Mouse (Mus musculus) liver, adult 2 months (tissue): Measurements from ENCODE around the gene Upb1. TPM values are rescaled to one million over a fixed set of nuclear protein-coding genes. Genes with fewer than 3 reads are reported as not detected.
"Not testable (repeated sequence)": the region's sequence is repeated elsewhere in the genome, so short reads cannot be mapped to it uniquely, and the experiment has no call there.

Experiments
- DNase-seq: peaks from one replicate; pipeline ENCODE4 v3.0.0-alpha.2; 2011; ENCODE audit warnings: low read depth, low spot score; ENCODE audit errors: extremely low read depth
- H3K27ac ChIP-seq: fragments of 200-500 bp; replicated peaks from 2 replicates; pipeline ENCODE4 v1.5.1; 2012; ENCODE audit warnings: low read depth, mild to moderate bottlenecking, control low read depth, inconsistent platforms, low read length; ENCODE audit not compliant: insufficient read depth
- H3K27me3 ChIP-seq: fragments of 200-500 bp; 2 replicates; pipeline ENCODE4 v1.6.1; 2012; ENCODE audit warnings: mild to moderate bottlenecking, moderate library complexity, low read length, inconsistent platforms; ENCODE audit not compliant: control insufficient read depth, insufficient read depth
- H3K36me3 ChIP-seq: fragments of 200-500 bp; 2 replicates; pipeline ENCODE4 v1.6.1; 2012; ENCODE audit warnings: low read length, inconsistent platforms; ENCODE audit not compliant: control insufficient read depth, insufficient read depth
- H3K4me1 ChIP-seq: fragments of 200-500 bp; 2 replicates; pipeline ENCODE4 v1.6.1; 2011; ENCODE audit warnings: low read length; ENCODE audit not compliant: control insufficient read depth, insufficient read depth
- H3K4me3 ChIP-seq: fragments of 200-500 bp; 2 replicates; pipeline ENCODE4 v1.5.1; 2011; ENCODE audit warnings: low read depth, mild to moderate bottlenecking, control low read depth, low read length, moderate library complexity; ENCODE audit not compliant: insufficient read depth
- H3K79me2 ChIP-seq: fragments of 200-500 bp; 2 replicates; pipeline ENCODE4 v1.6.1; 2012; ENCODE audit warnings: inconsistent platforms, mild to moderate bottlenecking, low read length, moderate library complexity; ENCODE audit not compliant: control insufficient read depth, insufficient read depth
- H3K9ac ChIP-seq: fragments of 200-500 bp; 2 replicates; pipeline ENCODE4 v1.6.1; 2012; ENCODE audit warnings: low read depth, mild to moderate bottlenecking, control low read depth, inconsistent platforms, low read length
- CTCF ChIP-seq: fragments of 200-500 bp; IDR thresholded peaks from 2 replicates; pipeline ENCODE4 v1.5.1; 2011; ENCODE audit warnings: low read depth, low read length, control low read depth
- POLR2A ChIP-seq: fragments of 200-500 bp; IDR thresholded peaks from 2 replicates; pipeline ENCODE4 v1.6.1; 2011; ENCODE audit warnings: low read length, control low read depth; ENCODE audit not compliant: insufficient read depth; ENCODE audit errors: extremely low read depth
- WGBS: fragments of 180-500 bp; shearing (Covaris S2); methylation state at CpG from one replicate; pipeline ENCODE4 v1.1.7; 2018; 5-methylcytosine and 5-hydroxymethylcytosine counted together
- polyA plus RNA-seq: library from polyadenylated mRNA; depleted of rRNA; stranded (reverse); fragments of >200 nt; gene quantifications from 2 replicates; pipeline ENCODE4 v1.2.3, GENCODE M21; 2012
- total RNA-seq: library from RNA; depleted of rRNA; stranded (reverse); fragments of >200 nt; gene quantifications from 2 replicates; pipeline ENCODE4 v1.2.3, GENCODE M21; 2014

The Upb1 gene
- total and polyA plus RNA-seq, 2 experiments: 125 to 220 TPM

DNA sequence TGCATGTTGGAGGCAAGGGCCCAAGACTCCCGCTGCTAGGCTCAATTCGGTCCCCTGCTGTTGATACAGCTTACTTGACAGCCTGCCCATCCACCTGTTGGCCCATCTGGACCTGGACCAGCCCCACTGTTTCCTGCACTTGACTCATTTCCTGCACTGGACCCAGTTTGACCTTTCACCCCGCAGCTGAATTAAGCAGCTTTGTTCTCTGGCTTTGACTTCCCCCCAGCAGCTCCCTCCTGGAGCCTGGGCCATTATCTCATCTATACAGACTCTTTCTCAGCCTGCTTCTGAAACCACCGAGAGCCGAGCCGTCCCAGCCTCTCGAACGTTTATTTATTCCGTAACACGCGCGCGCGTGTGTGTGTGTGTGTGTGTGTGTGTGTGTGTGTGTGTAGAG is 3.9 kb upstream of the Upb1 start:
- Histone ChIP-seq H3K27ac (no peak overlapping the region), H3K4me1 (no peaks in the 10 kb centered on the region), H3K79me2 (no peaks in the 10 kb centered on the region), H3K4me3 (no peak overlapping the region), H3K9ac (no peak overlapping the region), H3K36me3 (no peaks in the 10 kb centered on the region), H3K27me3 (no peaks in the 10 kb centered on the region)
- TF ChIP-seq POLR2A (no peak), CTCF (no peak)
- WGBS: 40% methylated on average over 14 of the region's 14 CpGs
- DNase-seq: no peak

DNA sequence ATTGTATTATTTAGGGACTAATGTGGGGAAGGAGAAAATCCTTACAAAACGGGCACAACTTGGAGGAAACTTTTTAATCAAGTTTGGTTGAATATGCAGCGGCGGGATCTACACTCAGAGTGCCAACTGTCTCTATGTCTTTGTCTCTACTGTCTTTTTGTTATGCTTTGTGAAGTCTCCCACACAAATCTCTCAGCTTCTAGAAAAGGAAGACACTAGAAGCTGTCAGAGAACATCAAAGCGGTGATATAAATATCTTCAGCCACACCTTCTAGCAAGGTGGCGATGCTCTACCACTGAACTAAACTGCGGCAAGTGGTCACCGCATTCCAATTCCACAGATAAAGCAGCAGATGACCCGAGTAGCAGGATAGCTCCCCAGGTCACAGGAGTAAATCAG is 5.0 kb downstream of the Upb1 start:
- 95% methylated on average over 8 of the region's 8 CpGs for WGBS
- H3K27me3 ChIP-seq: no peaks in the 10 kb centered on the region

DNA sequence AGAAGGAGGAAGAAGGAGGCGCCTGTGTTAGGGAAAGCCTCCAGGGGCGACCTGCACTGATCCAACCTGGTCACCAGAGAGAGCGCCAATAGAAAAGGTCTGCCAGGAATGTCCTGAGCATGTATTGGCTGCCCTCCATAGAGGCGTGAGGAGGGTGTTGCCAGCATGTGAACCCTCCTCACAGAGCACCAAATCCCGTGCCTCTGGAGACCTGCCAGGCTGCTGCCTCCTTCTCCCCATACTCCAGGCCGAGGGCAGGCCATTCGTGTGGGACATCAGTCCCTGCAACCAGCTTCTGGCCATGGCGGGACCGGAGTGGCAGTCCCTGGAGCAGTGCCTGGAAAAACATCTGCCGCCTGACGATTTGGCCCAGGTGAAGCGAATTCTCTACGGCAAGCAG is 5.8 kb downstream of the Upb1 start:
- Histone ChIP-seq H3K27me3 (no peaks in the 10 kb centered on the region), H3K4me1 (peaks cover 18% of the 10 kb centered on the region), H3K27ac (peak overlapping the region; percentile 78), H3K9ac (peak overlapping the region; percentile 73), H3K4me3 (peak overlapping the region; percentile 50), H3K36me3 (no peaks in the 10 kb centered on the region), H3K79me2 (no peaks in the 10 kb centered on the region; the same call in 1 of the 2 replicates)
- WGBS: 22% methylated on average over 13 of the region's 13 CpGs
- DNase-seq: peak; percentile 99
- TF ChIP-seq CTCF (peak; percentile 24; the same call in 1 of the 2 replicates), POLR2A (peak; percentile 85)

More for the DNA sequence above, 5.0 kb downstream of the Upb1 start:
- Histone ChIP-seq H3K4me1 (peaks cover 13% of the 10 kb centered on the region), H3K4me3 (no peak overlapping the region), H3K27ac (peak overlapping the region; percentile 76), H3K36me3 (no peaks in the 10 kb centered on the region), H3K79me2 (no peaks in the 10 kb centered on the region; the same call in 1 of the 2 replicates), H3K9ac (no peak overlapping the region)
- TF ChIP-seq POLR2A (no peak), CTCF (no peak)
- no peak for DNase-seq

DNA sequence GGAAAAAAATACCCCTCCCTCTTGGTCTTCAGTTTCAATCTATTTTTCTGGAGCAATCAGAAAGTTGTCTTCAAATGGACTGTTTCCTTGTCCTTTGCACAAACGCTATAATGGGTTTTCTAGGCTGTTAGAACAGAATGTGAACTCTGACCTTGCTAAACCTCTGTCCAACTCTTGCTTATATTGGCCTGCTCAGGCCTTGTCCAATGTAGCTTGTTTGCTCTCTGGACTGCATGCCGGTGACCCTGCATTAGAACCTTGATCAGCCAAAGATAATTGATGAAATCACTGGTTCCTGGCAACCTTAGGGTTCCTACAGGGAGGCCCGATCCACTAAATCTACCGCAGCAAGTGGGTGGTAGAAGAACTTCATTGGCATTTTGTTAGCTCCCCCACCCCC is 6.8 kb downstream of the Upb1 start:
- Histone ChIP-seq H3K9ac (peak overlapping the region; percentile 85), H3K36me3 (no peaks in the 10 kb centered on the region; the same call in 1 of the 2 replicates), H3K4me1 (peaks cover 19% of the 10 kb centered on the region), H3K27me3 (no peaks in the 10 kb centered on the region), H3K27ac (peak overlapping the region; percentile 93), H3K79me2 (peaks cover under 1% of the 10 kb centered on the region; the same call in 1 of the 2 replicates), H3K4me3 (peak overlapping the region; percentile 50)
- TF ChIP-seq POLR2A (no peak), CTCF (no peak)
- peak; percentile 99 for DNase-seq
- 19% methylated on average over 4 of the region's 4 CpGs for WGBS

DNA sequence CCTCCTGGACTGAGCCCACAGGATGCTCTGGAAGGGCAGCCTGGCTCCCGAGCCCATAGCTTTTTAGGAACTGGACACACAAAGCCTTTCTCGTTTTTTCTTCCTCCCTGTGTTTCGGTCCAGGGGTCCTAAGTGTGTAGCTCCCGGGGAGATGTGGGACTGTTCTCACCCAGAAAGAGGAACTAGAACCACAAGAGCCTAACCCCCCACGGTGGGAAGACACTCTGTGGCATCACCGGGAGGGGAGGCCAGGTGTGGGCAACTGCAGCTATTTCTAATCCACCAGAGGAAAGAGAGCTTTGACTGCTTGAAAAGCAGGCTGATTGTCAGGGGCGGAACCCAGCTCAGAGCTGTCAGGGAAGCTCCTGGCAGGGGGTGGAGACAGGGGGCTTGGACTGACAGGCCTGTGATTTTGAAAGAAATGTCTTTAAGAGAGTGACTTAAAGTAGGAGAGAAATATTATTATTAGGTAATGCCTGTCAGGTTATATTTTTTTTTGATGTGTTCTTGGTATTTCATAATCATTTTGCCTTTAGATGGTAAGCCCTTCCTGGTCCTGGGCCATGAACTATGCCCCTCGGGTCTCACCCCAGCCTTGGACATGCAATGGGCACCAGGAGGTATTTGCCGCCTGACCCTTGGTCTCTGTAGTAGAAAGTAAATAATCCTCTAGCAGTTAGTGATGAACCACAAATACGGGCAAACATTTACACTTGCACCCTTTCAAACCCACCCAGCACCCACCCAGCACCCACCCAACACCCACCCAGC is 10.6 kb downstream of the Upb1 start:
- Histone ChIP-seq H3K4me1 (peaks cover 23% of the 10 kb centered on the region), H3K36me3 (peaks cover 25% of the 10 kb centered on the region), H3K4me3 (peak overlapping the region; percentile 45), H3K9ac (peak overlapping the region; percentile 71), H3K27ac (peak overlapping the region; percentile 99), H3K79me2 (peaks cover 17% of the 10 kb centered on the region; the same call in 1 of the 2 replicates)
- H3K27me3 ChIP-seq: not testable (repeated sequence)
- peak; percentile 34 for DNase-seq
- 23% methylated on average over 10 of the region's 10 CpGs for WGBS
